25 mouse cellular contexts compared by ENCODE assay signal in the genomic region with DNA sequence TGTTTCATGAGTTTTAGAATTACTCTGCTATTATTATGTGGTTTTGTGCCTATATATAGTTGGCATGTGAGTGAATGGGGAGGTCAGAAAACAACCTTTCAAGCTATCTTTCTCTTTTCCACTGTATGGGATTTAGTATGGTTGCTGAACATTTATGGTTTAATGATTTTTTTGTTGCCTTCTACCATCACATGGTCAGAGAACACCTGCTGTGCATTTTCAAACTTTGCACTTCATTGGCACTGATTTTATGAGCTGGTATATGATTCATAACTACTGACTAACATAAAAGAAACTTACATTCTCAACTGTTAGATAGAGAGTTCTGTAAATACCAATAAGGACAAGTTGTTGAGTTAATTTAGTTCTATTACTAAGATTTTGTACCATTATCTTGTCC.
DNase-seq lines count a peak whose midpoint lies in the region; ATAC-seq and TF ChIP-seq lines count a peak whose summit lies in the region.
"Had no signal": no experiment of that assay in that cellular context is flagged by ENCODE, and none has a peak within 500 bp of the region (broad histone marks: within the 10 kb centered on the region; RNA-seq: fewer than 3 reads in every experiment).

No protein-coding gene starts in this region.

- H3K4me1 ChIP-seq in intestine, embryonic 15.5 days (replicated peaks), result no peaks in the 10 kb centered on the region
- H3K4me1 ChIP-seq in intestine, postnatal 0 days (replicated peaks; ENCODE audit: control insufficient read depth, insufficient read depth, low read length), result no peaks in the 10 kb centered on the region; the same call in 1 of the 2 replicates
- no peaks in the 10 kb centered on the region for H3K4me1 ChIP-seq in hindbrain, postnatal 0 days (ENCODE audit: insufficient read depth, low read length)
- peaks cover 10% of the 10 kb centered on the region for H3K4me1 ChIP-seq in midbrain, embryonic 10.5 days
- H3K4me1 ChIP-seq: embryonic facial prominence, embryonic 13.5 days; embryonic facial prominence, embryonic 15.5 days had no signal

- H3K9ac ChIP-seq in intestine, embryonic 15.5 days, result no peak overlapping the region
- no peak overlapping the region for H3K9ac ChIP-seq in intestine, postnatal 0 days (ENCODE audit: low read depth, low read length)
- H3K9ac ChIP-seq in hindbrain, postnatal 0 days (replicated peaks; ENCODE audit: low read length), result no peak overlapping the region
- H3K9ac ChIP-seq: embryonic facial prominence, embryonic 13.5 days; embryonic facial prominence, embryonic 15.5 days; forebrain, embryonic 12.5 days had no signal

- H3K27ac ChIP-seq in intestine, embryonic 15.5 days, result no peak overlapping the region
- H3K27ac ChIP-seq in intestine, postnatal 0 days (ENCODE audit: low read depth, low read length), result no peak overlapping the region
- H3K27ac ChIP-seq in hindbrain, postnatal 0 days, result no peak overlapping the region
- H3K27ac ChIP-seq in midbrain, embryonic 10.5 days (replicated peaks), result no peak overlapping the region
- H3K27ac ChIP-seq: embryonic facial prominence, embryonic 13.5 days; embryonic facial prominence, embryonic 15.5 days; forebrain, embryonic 10.5 days; forebrain, embryonic 12.5 days had no signal

- DNase-seq in hindbrain, postnatal 0 days (ENCODE audit: low spot score), result no peak
- DNase-seq in layer of hippocampus, postnatal 14 days (ENCODE audit: low spot score in 2 of 2), result no peak
- no peak for DNase-seq in midbrain, embryonic 10.5 days (ENCODE audit: low spot score)
- DNase-seq: adrenal gland, adult 2 months; adrenal gland, postnatal 10 days; adrenal gland, postnatal 25 days; cerebellum, adult 11 months; cerebellum, adult 18-20 months; cerebellum, adult 8-10 months; cerebellum, adult 9-11 months; cerebellum, postnatal 14 days; cerebellum, postnatal 36 days; embryo, embryonic 11 days had no signal

- H3K36me3 ChIP-seq in intestine, embryonic 15.5 days, result no peaks in the 10 kb centered on the region
- H3K36me3 ChIP-seq in intestine, postnatal 0 days (ENCODE audit: control insufficient read depth, insufficient read depth), result no peaks in the 10 kb centered on the region
- H3K36me3 ChIP-seq in hindbrain, postnatal 0 days (ENCODE audit: insufficient read depth, low read length), result no peaks in the 10 kb centered on the region
- peaks cover 11% of the 10 kb centered on the region; the same call in 1 of the 2 replicates for H3K36me3 ChIP-seq in midbrain, embryonic 10.5 days
- H3K36me3 ChIP-seq: embryonic facial prominence, embryonic 13.5 days; embryonic facial prominence, embryonic 15.5 days; forebrain, embryonic 12.5 days had no signal

- H3K4me3 ChIP-seq in intestine, embryonic 15.5 days (replicated peaks), result no peak overlapping the region
- no peak overlapping the region for H3K4me3 ChIP-seq in intestine, postnatal 0 days (ENCODE audit: low read depth, low read length)
- H3K4me3 ChIP-seq in hindbrain, postnatal 0 days (ENCODE audit: low read length), result no peak overlapping the region
- no peak overlapping the region for H3K4me3 ChIP-seq in midbrain, embryonic 10.5 days
- H3K4me3 ChIP-seq: embryonic facial prominence, embryonic 13.5 days; embryonic facial prominence, embryonic 15.5 days; erythroblast, embryonic 14.5 days; forebrain, embryonic 10.5 days; forebrain, embryonic 12.5 days had no signal

- H3K27me3 ChIP-seq in intestine, embryonic 15.5 days (replicated peaks), result no peaks in the 10 kb centered on the region
- H3K27me3 ChIP-seq in intestine, postnatal 0 days (replicated peaks; ENCODE audit: control insufficient read depth, insufficient read depth, low read length), result no peaks in the 10 kb centered on the region
- no peaks in the 10 kb centered on the region for H3K27me3 ChIP-seq in hindbrain, postnatal 0 days (ENCODE audit: insufficient read depth, low read length)
- H3K27me3 ChIP-seq in midbrain, embryonic 10.5 days (ENCODE audit: low read depth, poor library complexity, severe bottlenecking), result no peaks in the 10 kb centered on the region
- H3K27me3 ChIP-seq: CH12.LX; embryonic facial prominence, embryonic 13.5 days; embryonic facial prominence, embryonic 15.5 days; forebrain, embryonic 12.5 days had no signal

- ATAC-seq in intestine, embryonic 15.5 days, result 0 out of 2 replicates have a peak, but pooled peaks have one; percentile 51
- ATAC-seq in intestine, postnatal 0 days, result peak; percentile 81
- no peak for ATAC-seq in hindbrain, postnatal 0 days
- ATAC-seq: CD4-positive, CD25-positive, alpha-beta regulatory T cell, adult 4 months; forebrain, embryonic 14.5 days; forebrain, embryonic 16.5 days had no signal

- TF ChIP-seq CTCF in intestine, postnatal 0 days (IDR thresholded peaks at IDR 0.05; ENCODE audit: low read depth), result no peak
- no peak for TF ChIP-seq CTCF in hindbrain, postnatal 0 days (IDR thresholded peaks at IDR 0.05; ENCODE audit: low read depth)

- H3K4me2 ChIP-seq in intestine, embryonic 15.5 days (replicated peaks), result no peak overlapping the region
- no peak overlapping the region; the same call in 1 of the 2 replicates for H3K4me2 ChIP-seq in intestine, postnatal 0 days (replicated peaks; ENCODE audit: low read depth)
- H3K4me2 ChIP-seq in hindbrain, postnatal 0 days (ENCODE audit: low read depth, low read length), result no peak overlapping the region
- H3K4me2 ChIP-seq: embryonic facial prominence, embryonic 13.5 days; embryonic facial prominence, embryonic 15.5 days; forebrain, embryonic 12.5 days had no signal

- H3K9me3 ChIP-seq in intestine, embryonic 15.5 days, result no peaks in the 10 kb centered on the region
- H3K9me3 ChIP-seq in intestine, postnatal 0 days (ENCODE audit: control insufficient read depth), result no peaks in the 10 kb centered on the region
- H3K9me3 ChIP-seq in hindbrain, postnatal 0 days (ENCODE audit: low read length), result no peaks in the 10 kb centered on the region
- H3K9me3 ChIP-seq in midbrain, embryonic 10.5 days (replicated peaks), result no peaks in the 10 kb centered on the region
- H3K9me3 ChIP-seq: embryonic facial prominence, embryonic 13.5 days; embryonic facial prominence, embryonic 15.5 days; forebrain, embryonic 10.5 days; forebrain, embryonic 12.5 days; G1E had no signal
